Mouse (Mus musculus): ENCODE results near the gene Clcn5.

DNA sequence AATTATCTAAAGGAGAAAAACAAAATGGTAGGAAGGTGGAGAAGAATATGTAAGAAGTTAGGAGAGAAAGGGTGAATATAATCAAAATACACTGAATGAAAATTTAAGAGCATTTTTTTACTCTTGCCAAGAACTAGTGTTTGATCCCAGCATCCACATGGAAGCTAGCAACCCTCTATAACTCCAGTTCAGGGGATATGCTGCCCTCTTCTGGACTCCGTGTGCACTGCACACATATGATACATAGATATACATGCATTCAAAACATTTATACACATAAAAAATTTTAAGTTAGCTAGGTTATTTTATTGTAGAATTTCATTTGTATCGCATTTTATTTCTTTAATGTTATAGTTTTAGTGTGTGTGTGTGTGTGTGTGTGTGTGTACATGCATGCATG, 6.3 kb upstream of the Clcn5 start:
- TF ChIP-seq POLR2A (IDR thresholded peaks at IDR 0.05; ENCODE audit: low read depth, low read length) = no peak
- no peak for TF ChIP-seq CTCF (IDR thresholded peaks at IDR 0.05; ENCODE audit: borderline replicate concordance, insufficient read depth, low read length)

Measured in embryonic fibroblast, embryonic 13.5 days (primary cell).